Mouse (Mus musculus) adrenal gland, adult 2 months (tissue): ENCODE results near the gene Akirin2. TPM values are rescaled to one million over a fixed set of nuclear protein-coding genes. Genes with fewer than 3 reads are reported as not detected.
"Not testable (repeated sequence)": the region's sequence is repeated elsewhere in the genome, so short reads cannot be mapped to it uniquely, and the experiment has no call there.

Experiments used
- DNase-seq: peaks from one replicate; pipeline ENCODE4 v3.0.0; 2021
- long read RNA-seq: library from polyadenylated mRNA; stranded (forward); transcript quantifications from one replicate; pipeline ENCODE4 v2.0.0, GENCODE M21; 2021
- polyA plus RNA-seq: library from polyadenylated mRNA; depleted of rRNA; stranded (reverse); fragments of >200 nt; gene quantifications from 2 replicates; pipeline ENCODE4 v1.2.3, GENCODE M21; 2012; rRNA removed
- total RNA-seq, 2 experiments: library from RNA; stranded (reverse); gene quantifications; 2 replicates each; pipeline ENCODE4 v1.2.3; 2021

Akirin2 gene
- total RNA-seq = 10 to 100 TPM; 74.8 to 78.0 TPM
- 23.5 and 54.9 TPM in 2 replicates for polyA plus RNA-seq
- long read RNA-seq, transcript Akirin2-201 (5 exons, 1,397 nt) = major isoform, 36 of 38 reads
- long read RNA-seq, partial matches to known transcripts = 1 of 38 reads
- long read RNA-seq, other reads (novel, unspliced or antisense) = 1 of 38 reads

DNA sequence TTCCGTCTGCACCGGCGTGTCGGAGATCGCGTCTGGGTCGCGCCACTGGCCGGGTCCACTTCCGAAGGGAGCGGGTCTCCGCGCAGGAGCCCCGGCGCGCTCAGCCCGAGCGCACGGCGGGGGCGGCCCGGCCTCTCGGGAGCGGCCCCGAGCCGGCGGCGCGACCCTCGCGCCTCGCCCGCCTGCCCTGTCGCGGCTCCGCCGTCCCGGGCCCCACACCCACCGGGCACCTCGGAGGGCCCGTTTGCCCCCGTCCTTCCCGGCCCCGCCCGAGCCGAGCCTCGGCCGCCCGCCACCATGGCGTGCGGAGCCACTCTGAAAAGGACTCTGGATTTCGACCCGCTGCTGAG lies at the start of gene Akirin2:
TSS of gene Akirin2 (plus strand) at position 190 of the 350 bp plus-strand sequence.
- no peak for DNase-seq

GRCm38 (mm10) chr4:34510305-34510704 lies 40.4 kb upstream of the Akirin2 start:
- DNase-seq = no peak

- DNase-seq = peak; percentile 83
These were observed 27.9 kb upstream of the Akirin2 start for GRCm38 (mm10) chr4:34522846-34523245.

DNA sequence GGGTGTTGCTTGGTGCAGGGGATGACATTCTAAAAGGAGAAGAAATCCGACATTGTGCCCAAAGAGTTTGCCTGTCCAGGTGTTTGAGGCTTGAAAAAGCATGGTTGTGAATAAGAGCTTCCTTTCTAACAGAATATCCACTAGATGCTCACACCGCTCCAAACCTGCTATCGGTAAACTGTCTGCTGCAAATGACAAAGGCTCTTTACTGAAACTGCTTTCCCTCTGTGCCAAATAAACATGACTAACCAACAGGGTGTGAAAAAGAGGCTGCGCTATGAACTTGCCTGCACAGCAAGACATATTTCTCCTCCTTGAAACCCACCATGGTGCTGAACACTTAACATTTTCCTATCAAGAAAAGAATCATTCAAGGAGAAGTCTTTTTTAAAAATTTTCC lies 27.2 kb upstream of the Akirin2 start:
- DNase-seq = peak; percentile 5

DNA sequence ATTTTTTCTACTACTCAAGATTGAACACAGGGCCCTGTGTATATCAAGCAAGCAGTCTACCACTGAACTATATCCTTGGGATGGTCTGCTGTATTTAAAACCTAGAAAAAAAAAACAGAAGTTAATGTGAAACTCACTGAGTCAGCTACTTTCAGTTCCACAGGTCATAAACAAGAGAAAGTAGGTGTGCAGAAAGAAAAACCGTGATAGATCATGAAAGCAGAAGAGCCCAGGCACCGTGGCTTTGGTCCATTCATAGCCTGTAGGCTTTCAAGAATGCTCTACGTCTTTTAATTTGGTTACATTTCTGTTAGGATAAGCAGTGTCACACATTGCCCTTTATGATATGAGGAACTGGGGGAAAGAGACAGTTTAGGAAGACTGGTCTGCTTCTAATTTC lies 24.0 kb upstream of the Akirin2 start:
- no peak for DNase-seq

DNA sequence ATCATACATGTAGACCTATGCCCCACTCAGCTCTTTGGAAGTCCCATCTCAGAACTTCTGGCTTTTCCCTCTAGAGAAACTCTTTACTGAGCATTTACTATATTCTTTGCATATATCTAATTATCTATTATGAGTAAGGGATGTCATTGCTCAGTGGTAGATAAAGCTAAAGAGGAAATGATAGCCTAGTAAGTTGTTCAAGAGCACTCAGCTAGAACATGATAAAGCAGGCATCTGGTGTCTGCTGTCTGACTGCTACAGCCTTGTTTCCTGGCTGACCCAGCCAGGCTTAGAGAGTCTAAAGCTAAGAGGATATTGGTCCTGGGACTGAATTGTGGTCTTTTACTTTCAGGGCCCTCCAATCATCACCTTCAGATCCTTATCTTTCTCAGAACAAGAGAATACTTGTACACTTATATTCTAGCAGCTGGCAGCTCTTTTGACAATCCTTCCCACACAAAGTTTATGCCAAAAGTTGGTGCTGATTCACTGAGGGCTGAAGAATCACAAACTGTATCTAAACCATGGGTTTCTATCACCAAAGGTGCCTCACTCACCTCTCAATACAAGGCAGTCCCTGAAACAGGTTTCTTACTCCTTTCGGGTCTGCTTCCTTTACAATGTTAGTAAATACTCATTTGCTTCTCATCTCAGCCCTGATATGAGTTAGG lies 22.2 kb upstream of the Akirin2 start:
- DNase-seq = no peak

DNA sequence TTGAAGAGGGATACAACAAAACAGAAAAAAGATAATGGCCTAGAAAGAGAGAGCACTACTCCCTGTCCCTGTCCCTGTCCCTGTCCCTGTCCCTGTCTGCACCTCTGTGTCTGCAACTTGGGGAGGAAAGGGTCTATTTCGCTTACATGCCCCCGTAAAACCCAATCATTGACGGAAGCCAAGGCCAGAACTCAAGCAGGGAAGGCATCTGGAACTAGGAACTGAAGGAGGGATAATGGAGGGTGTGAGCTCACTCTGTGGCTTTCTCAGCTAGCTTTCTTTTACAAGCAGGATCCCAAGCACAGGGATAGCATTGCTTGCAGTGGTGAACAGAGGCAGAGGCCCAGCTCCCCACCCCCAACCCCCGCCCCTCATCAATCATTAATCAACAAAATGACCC lies 21.4 kb upstream of the Akirin2 start:
- DNase-seq = no peak

GRCm38 (mm10) chr4:34529941-34530340 lies 20.8 kb upstream of the Akirin2 start:
- no peak for DNase-seq

DNA sequence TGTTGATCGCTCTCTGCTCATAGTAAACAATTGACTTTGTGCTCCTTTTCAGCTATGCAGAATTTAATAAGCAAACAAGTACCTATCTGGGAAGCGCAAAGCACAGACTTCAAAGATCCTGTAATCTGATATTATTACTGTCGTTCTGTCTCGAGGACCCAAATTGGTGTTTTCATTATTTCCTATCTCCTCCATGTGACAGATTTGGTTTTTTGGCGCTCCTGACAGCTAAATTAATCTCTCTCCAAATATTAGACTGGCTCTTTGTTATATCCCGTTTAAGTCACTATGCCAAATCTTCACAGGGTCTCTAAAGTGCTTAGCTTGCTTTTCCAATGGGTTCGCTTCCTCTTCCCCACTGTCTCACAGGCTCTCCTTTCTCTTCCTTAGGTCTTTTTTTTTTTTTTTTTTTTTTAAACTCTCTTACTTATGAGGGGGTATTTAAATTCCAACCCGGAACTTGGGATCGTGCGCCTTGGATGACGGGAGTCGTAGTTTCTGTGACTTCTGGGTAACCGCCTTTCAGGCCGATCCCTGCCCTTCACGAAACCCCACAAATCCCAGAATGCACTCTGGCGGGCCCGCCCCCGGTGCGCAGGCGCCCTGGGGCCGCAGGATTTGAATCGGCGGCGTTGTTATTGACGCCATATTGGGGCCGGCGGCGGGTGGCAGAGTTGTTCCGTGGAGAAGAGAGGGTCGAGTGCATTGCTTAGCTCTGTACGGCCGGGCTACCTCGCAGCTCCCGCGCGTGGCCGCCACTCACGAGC lies 573 bp upstream of the Akirin2 start:
- DNase-seq = peak; percentile 99

DNA sequence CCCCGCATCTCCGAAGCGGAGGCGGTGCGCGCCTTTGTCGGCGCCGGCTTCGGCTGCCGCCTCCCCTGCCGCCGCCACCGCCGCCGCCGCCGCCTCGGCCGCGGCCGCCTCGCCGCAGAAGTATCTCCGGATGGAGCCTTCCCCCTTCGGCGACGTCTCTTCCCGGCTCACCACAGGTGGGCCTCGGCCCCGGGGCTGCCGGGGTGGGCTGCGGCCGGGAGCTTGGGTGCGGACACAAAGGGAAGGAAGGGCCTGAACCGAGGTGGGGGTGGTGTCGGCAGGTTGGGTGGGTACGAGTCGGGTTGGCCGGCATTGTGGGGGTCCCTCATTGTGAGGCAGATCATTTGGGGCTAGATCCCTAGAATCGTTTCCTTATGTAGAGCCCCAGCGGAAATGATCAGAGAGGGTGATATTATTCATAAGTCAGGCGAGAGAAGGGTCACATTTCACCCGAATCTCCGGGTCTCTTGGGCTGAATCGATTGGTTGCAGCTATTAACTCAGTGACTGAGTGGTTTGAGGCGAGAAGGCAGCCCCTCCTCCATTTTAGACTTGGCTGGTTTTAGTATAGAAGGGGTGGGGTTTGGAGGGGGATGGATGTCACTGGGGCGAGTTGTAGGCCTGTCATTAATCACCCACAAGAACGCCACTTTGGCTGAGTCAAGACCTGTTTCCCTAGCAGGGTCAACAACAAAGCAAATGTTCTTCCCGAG lies 517 bp downstream of the Akirin2 start:
- DNase-seq = peak; percentile 86

DNA sequence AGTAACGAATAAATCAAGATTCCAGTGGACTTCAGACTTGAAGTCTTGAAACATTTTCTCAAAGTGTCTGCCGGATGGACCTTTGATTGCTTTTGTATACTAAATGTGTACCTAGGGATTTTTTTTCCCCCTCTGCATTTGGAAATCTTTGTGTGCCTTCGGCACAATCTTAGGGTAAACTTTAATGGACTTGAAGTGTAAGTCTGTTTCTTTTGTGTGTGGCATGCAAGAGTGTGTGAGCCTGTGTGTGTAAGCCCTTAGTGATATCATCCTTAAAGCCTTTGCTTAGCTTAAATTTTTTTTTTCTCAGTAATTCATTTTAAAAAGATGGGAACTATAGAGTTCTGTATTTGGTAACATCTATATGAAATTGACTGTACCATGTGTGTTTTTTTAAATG lies 1.2 kb downstream of the Akirin2 start:
- DNase-seq = no peak

DNA sequence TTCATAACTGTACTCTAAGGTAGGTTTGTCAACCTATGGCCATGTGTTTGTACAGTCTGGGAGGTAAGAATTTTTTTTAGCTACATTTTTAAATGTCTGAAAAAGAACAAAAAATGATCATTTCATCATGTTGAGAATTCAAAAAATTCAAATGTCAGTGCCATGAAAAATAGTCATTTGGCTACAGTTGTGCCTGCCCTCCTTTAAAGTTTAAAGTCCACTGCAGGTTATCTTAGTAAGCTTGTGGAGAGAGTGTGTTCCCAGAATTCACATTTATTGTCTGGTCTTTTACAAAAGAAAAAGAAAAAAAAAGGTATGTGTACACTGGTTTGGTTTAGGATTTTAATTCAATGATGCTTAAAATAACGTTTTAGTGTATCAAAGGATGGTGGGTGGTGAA lies 3.9 kb downstream of the Akirin2 start:
- no peak for DNase-seq

- no peak for DNase-seq
These were observed 4.9 kb downstream of the Akirin2 start for GRCm38 (mm10) chr4:34555604-34556003.

- no peak for DNase-seq
These were observed 5.4 kb downstream of the Akirin2 start for GRCm38 (mm10) chr4:34556183-34556582.

DNA sequence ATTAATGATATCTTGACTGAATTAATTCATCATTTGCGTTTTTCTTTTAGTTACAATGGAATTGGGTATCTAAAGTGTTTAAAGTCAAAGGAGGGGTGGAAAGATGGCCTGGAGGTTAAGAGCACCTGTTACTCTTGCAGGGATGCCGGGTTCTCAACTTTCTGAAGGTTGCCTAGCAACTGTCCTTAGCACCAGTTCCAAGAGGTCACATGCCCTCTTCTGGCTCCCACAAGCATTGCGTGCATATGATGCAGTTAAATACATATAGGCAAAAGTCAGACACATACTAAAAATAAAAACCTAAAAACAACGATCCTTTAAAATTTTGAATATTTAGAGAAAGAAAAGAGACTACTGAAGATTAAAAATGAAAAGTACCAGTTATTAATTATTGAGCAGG lies 10.2 kb downstream of the Akirin2 start:
- DNase-seq = peak; percentile 25

DNA sequence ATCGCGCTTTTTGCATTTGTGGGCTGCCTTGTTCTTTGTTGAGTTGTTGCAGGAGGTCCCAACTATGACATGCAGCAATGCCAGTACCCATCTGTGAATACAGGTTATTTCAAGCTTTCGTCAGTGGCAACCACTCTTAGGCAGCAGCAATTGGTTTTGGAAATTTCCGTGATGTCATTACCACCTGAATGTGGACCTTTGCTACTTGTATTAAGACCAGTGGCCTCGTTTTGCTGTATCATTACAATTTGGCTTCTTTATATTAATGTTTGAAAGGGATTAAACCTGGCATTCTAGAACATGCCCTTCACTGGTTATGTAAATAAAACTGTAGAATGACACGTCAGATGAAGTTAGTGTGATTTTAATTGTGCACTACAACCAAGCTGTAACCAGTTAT lies 15.5 kb downstream of the Akirin2 start:
- no peak for DNase-seq

- no peak for DNase-seq
These were observed 22.1 kb downstream of the Akirin2 start for GRCm38 (mm10) chr4:34572876-34573275.

GRCm38 (mm10) chr4:34577028-34577427 lies 26.3 kb downstream of the Akirin2 start:
- no peak for DNase-seq

- no peak for DNase-seq
These were observed 28.5 kb downstream of the Akirin2 start for GRCm38 (mm10) chr4:34579215-34579614.

DNA sequence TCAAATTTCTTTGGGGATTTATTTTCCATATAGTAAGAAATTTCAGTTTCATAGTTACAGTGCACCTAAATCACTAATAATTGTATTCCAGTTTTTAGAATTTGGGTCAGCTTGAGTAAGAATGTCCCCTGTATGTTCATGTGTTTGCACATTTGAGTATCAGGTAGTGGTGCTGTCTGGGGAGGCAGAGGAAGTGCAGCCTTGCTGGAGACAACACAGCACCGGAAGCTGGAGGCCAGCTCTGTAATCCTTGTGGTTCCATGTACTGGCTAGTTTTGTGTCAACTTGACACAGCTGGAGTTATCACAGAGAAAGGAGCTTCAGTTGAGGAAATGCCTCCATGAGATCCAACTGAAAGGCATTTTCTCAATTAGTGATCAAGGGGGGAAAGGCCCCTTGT lies 30.8 kb downstream of the Akirin2 start:
- not testable (repeated sequence) for DNase-seq

- DNase-seq = peak; percentile 17
These were observed 31.3 kb downstream of the Akirin2 start for GRCm38 (mm10) chr4:34581990-34582389.

GRCm38 (mm10) chr4:34582476-34582875 lies 31.7 kb downstream of the Akirin2 start:
- DNase-seq = peak; percentile 32

DNA sequence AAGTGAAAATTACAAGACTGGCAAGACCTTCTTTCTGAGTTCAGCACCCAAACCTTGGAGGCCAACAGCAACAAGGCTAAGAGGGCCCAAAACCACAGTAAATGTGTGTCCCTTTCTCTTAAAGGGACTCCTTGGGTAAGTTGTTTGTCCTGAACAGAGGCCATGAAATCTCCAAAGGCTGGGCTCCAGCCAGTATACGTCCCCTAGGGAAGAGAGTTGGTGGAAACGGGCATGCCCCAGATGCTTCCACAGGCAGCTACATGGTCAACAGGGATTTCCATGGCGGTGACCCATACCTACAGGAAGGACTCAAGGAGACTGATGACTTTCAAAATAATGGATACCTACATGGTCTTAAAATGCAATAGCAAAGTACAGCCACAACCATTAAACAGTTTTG lies 32.7 kb downstream of the Akirin2 start:
- DNase-seq = no peak
